Mouse (Mus musculus) embryonic facial prominence, embryonic 10.5 days (tissue): ENCODE results near the gene Efna1. TPM values are rescaled to one million over a fixed set of nuclear protein-coding genes. Genes with fewer than 3 reads are reported as not detected.

ENCODE experiments used
- DNase-seq: peaks from one replicate; pipeline ENCODE4 v3.0.0-alpha.2; 2017; ENCODE audit warnings: low spot score
- H3K27ac ChIP-seq: fragments of 300-500 bp; sonication (generic); replicated peaks from 2 replicates; pipeline ENCODE4 v1.5.1; 2016; ENCODE audit warnings: mild to moderate bottlenecking
- H3K27me3 ChIP-seq: fragments of 300-500 bp; sonication (generic); replicated peaks from 2 replicates; pipeline ENCODE4 v1.6.1; 2016; ENCODE audit warnings: low read depth, mild to moderate bottlenecking; ENCODE audit not compliant: poor library complexity, severe bottlenecking
- H3K36me3 ChIP-seq: fragments of 300-500 bp; sonication (generic); replicated peaks from 2 replicates; pipeline ENCODE4 v1.6.1; 2016; ENCODE audit warnings: mild to moderate bottlenecking, moderate library complexity
- H3K4me1 ChIP-seq: fragments of 300-500 bp; sonication (generic); 2 replicates; pipeline ENCODE4 v1.6.1; 2016
- H3K4me3 ChIP-seq: fragments of 300-500 bp; sonication (generic); 2 replicates; pipeline ENCODE4 v1.5.1; 2016; ENCODE audit warnings: mild to moderate bottlenecking, moderate library complexity
- H3K9me3 ChIP-seq: fragments of 300-500 bp; sonication (generic); 2 replicates; pipeline ENCODE4 v1.6.1; 2016; ENCODE audit warnings: mild to moderate bottlenecking
- WGBS: fragments of 180-500 bp; shearing (Covaris S2); methylation state at CpG from one replicate; pipeline ENCODE4 v1.1.7; 2016; 5-methylcytosine and 5-hydroxymethylcytosine counted together
- polyA plus RNA-seq: library from polyadenylated mRNA; unstranded; fragments of >200 nt; fragmentation: Nextera tagmentation; extraction: Ambion mirVana; gene quantifications from 2 replicates; pipeline ENCODE4 v1.2.1, GENCODE M21; 2016

The Efna1 gene
- 26.7 and 27.2 TPM in 2 replicates for polyA plus RNA-seq

- peak within 1 kb of the TSS; percentile 86 for H3K27ac ChIP-seq
These were observed at the start of gene Efna1 for GRCm38 (mm10) chr3:89280606-89281511. Efna1 (minus strand) TSS chr3:89281142.

DNA sequence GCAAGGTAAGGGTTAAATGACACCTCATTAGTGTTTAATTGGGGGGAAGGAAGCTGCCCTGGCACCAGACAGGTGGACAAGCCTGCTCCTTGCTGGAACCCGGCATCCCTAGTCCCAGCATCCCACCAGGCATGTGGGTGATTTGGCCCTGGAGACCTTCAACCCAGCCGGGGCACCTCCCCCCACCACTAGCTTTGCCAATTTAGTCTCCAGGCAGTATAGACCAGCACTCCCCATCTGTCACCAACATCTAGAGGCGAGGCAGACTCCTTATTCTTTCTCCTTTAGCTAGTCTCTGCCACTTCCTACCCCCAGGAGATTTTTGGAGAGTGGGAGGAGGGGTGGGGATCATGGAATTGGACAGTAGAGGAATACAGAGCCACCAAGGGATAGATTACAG is 49.4 kb upstream of the Efna1 start:
- no peak for DNase-seq

More at GRCm38 (mm10) chr3:89280606-89281511, at the start of gene Efna1:
- peak; percentile 70 for DNase-seq
- H3K4me1 ChIP-seq, result peaks cover 75% of the 10 kb centered on the region
- WGBS, result under 1% methylated on average over 52 of the region's 52 CpGs
- H3K27me3 ChIP-seq, result peaks cover 75% of the 10 kb centered on the region
- no peaks in the 10 kb centered on the region for H3K9me3 ChIP-seq
- H3K4me3 ChIP-seq, result peak within 1 kb of the TSS; percentile 65
- H3K36me3 ChIP-seq, result peaks cover 4% of the 10 kb centered on the region; the same call in 1 of the 2 replicates

GRCm38 (mm10) chr3:89328623-89329022 is 47.7 kb upstream of the Efna1 start:
- H3K4me1 ChIP-seq, result peaks cover 57% of the 10 kb centered on the region
- H3K9me3 ChIP-seq, result no peaks in the 10 kb centered on the region
- 15% methylated on average over 4 of the region's 4 CpGs for WGBS
- peaks cover 15% of the 10 kb centered on the region for H3K36me3 ChIP-seq
- DNase-seq, result no peak
- peak overlapping the region; percentile 57; the same call in 1 of the 2 replicates for H3K27ac ChIP-seq
- H3K27me3 ChIP-seq, result peaks cover 25% of the 10 kb centered on the region
- H3K4me3 ChIP-seq, result peak overlapping the region; percentile 5; the same call in 1 of the 2 replicates

More for the DNA sequence above, 49.4 kb upstream of the Efna1 start:
- Histone ChIP-seq H3K4me1 (peaks cover 74% of the 10 kb centered on the region), H3K9me3 (no peaks in the 10 kb centered on the region), H3K36me3 (peaks cover 32% of the 10 kb centered on the region), H3K27me3 (peaks cover 19% of the 10 kb centered on the region), H3K4me3 (no peak overlapping the region), H3K27ac (no peak overlapping the region)
- WGBS, result 63% methylated on average over 3 of the region's 3 CpGs

DNA sequence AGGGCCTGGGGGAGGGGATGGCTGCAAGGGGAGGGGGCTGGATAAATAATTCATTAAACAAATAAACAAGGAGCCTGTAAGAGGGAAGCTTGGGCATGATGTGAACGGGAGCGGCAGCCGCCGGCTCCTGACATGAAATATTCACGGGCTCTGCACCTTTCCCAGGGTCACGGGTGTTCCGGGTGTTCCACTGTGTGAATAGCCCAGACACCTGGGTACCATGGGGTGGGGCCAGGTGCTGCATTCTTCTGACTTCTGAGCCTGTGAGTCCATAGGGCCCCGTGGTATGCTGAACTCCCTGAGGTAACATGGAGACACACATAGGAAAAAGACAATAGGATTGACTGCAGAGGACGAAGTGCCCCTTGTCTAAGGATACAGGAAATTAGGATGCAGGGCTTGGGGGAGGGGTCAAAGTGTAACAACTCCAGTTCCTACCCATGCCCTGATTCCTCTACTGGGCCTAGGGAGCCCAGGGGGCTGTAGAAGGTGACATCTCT is 46.5 kb upstream of the Efna1 start:
- 54% methylated on average over 9 of the region's 9 CpGs for WGBS
- H3K9me3 ChIP-seq, result no peaks in the 10 kb centered on the region
- peaks cover 34% of the 10 kb centered on the region for H3K27me3 ChIP-seq
- DNase-seq, result no peak
- no peak overlapping the region for H3K4me3 ChIP-seq
- peaks cover 55% of the 10 kb centered on the region for H3K4me1 ChIP-seq
- no peak overlapping the region for H3K27ac ChIP-seq
- peaks cover 3% of the 10 kb centered on the region for H3K36me3 ChIP-seq

DNA sequence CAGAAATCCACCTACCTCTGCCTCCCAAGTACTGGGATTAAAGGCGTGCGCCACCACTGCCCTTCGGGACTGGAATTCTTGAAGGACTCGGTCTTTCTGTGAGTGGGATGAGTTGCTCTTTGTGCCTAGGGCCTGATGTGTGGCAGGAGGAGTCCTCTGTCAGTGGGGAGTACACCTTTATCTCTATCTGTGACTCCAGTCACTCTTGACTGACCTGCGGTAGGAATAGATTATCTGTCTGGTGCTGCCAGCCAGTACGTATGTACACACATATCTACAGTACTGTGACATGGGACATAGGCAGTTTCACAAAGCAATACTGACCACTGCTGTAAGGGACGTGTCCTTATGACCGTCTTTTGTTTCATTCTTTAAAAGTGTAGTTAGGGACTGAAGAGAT is 44.9 kb upstream of the Efna1 start:
- no peak overlapping the region for H3K4me3 ChIP-seq
- no peaks in the 10 kb centered on the region for H3K36me3 ChIP-seq
- peaks cover 55% of the 10 kb centered on the region for H3K4me1 ChIP-seq
- no peaks in the 10 kb centered on the region for H3K9me3 ChIP-seq
- peaks cover 49% of the 10 kb centered on the region for H3K27me3 ChIP-seq
- no peak overlapping the region for H3K27ac ChIP-seq
- no peak for DNase-seq
- WGBS, result 91% methylated on average over 8 of the region's 8 CpGs

DNA sequence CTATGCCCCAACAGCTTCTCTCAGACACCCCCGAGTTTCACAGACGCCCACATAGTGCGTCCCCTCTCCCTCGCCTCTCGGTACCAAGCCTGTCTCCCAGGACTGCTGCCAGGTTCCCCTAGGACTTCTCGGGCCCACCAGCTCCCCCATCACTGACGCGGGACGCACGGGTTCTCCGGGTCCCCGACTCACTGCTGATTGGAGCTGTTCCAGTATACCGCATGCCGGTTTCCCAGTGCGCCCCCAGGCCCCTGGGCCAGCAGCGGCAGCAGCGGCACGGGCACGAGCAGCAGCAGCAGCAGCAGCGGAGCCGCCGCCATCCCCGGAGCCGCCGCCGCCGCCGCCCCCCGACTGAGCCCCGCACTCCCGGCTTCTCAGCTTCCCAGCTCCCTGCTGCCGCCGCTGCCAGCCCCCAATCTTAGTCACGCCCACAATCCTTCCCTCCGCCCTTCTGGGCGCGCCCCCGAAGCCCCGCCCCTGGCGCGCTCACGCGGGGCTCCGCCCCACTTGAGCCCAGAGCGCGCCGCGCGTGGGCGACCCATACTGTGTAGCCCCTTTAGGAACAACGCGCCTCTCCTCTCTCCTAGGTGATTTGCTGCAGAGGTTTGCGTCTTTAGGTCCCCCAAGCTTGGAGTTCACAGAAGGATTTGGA is 41.7 kb upstream of the Efna1 start, which contains the start of gene Efna3:
Efna3 (minus strand) TSS at position 452 of the 652 bp plus-strand sequence.
- DNase-seq, result peak; percentile 90
- Histone ChIP-seq H3K36me3 (no peaks in the 10 kb centered on the region), H3K4me3 (peak within 1 kb of the TSS; percentile 79), H3K27me3 (peaks cover 69% of the 10 kb centered on the region), H3K4me1 (peaks cover 65% of the 10 kb centered on the region), H3K9me3 (no peaks in the 10 kb centered on the region), H3K27ac (peak within 1 kb of the TSS; percentile 65)
- WGBS, result 1% methylated on average over 51 of the region's 53 CpGs

DNA sequence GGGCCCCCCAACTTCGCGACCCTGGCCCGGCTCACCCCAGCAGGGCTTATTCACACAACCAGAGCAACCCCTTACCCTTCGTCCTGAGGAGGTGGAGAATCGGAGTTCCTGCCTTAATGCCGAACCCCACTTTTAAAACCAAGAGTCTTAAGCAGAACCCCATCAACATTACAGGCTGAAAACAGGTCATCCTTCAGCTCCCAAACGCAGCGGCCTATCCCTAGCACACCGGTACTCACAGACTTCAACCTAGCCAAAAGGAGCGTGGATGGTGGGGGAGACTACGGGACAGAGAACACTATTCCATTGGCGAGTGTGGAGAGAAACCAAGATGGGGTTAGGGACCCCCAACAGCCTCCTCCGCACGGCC is 41.2 kb upstream of the Efna1 start:
- WGBS, result under 1% methylated on average over 14 of the region's 14 CpGs
- peak overlapping the region; percentile 65 for H3K27ac ChIP-seq
- H3K27me3 ChIP-seq, result peaks cover 74% of the 10 kb centered on the region

GRCm38 (mm10) chr3:89321183-89322130 is 40.5 kb upstream of the Efna1 start:
- peak overlapping the region; percentile 79 for H3K4me3 ChIP-seq
- WGBS, result under 1% methylated on average over 66 of the region's 66 CpGs
- H3K27me3 ChIP-seq, result peaks cover 81% of the 10 kb centered on the region
- H3K4me1 ChIP-seq, result peaks cover 69% of the 10 kb centered on the region
- DNase-seq, result peak; percentile 56
- H3K36me3 ChIP-seq, result no peaks in the 10 kb centered on the region
- H3K9me3 ChIP-seq, result no peaks in the 10 kb centered on the region
- H3K27ac ChIP-seq, result peak overlapping the region; percentile 65

More for the DNA sequence above, 41.2 kb upstream of the Efna1 start:
- peaks cover 65% of the 10 kb centered on the region for H3K4me1 ChIP-seq
- no peaks in the 10 kb centered on the region for H3K9me3 ChIP-seq
- peak overlapping the region; percentile 79 for H3K4me3 ChIP-seq
- no peaks in the 10 kb centered on the region for H3K36me3 ChIP-seq
- no peak for DNase-seq

DNA sequence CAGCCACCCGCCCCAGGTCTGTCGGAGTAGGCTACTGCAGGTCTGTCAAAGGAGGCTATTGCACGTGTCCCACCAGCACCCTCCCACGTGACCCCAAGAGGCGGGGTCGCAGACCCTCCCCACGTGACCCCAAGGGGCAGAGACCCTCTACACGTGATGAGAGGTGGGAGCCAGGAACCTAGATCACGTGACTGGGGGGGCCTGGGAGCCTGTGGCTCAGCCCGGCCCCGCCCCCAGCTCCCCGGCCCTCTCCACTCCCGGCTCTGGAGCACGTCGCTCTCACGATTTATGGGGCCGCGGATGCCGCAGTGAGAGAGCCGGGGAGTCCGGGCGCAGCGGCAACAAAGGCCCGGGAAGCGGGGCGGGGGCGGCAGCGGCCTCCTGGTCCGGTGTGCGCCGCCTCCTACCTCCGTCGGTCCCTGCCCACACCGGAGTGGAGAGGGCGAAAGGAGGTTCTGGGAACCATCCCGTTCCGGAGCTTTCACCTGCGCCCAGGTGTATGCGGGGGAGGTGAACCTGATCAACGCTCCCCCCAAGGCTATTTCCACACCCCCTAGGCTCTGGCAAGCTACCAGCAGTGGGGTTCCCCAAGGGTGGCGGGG is 39.7 kb upstream of the Efna1 start:
- DNase-seq, result peak; percentile 85
- H3K4me1 ChIP-seq, result peaks cover 77% of the 10 kb centered on the region
- no peaks in the 10 kb centered on the region for H3K9me3 ChIP-seq
- H3K27ac ChIP-seq, result peak overlapping the region; percentile 65
- H3K27me3 ChIP-seq, result peaks cover 88% of the 10 kb centered on the region
- H3K4me3 ChIP-seq, result peak overlapping the region; percentile 79
- WGBS, result 1% methylated on average over 41 of the region's 41 CpGs
- no peaks in the 10 kb centered on the region for H3K36me3 ChIP-seq

GRCm38 (mm10) chr3:89319591-89320350 is 38.8 kb upstream of the Efna1 start:
- Histone ChIP-seq H3K27ac (peak overlapping the region; percentile 54; the same call in 1 of the 2 replicates), H3K27me3 (peaks cover 92% of the 10 kb centered on the region), H3K4me3 (peak overlapping the region; percentile 79), H3K36me3 (no peaks in the 10 kb centered on the region), H3K4me1 (peaks cover 86% of the 10 kb centered on the region), H3K9me3 (no peaks in the 10 kb centered on the region)
- DNase-seq, result peak; percentile 65
- 5% methylated on average over 58 of the region's 58 CpGs for WGBS
